Mouse (Mus musculus) heart, adult 8-10 months (tissue): Measurements from ENCODE around the gene Rdh16. TPM values are rescaled to one million over a fixed set of nuclear protein-coding genes. Genes with fewer than 3 reads are reported as not detected.
"Not testable (repeated sequence)": the region's sequence is repeated elsewhere in the genome, so short reads cannot be mapped to it uniquely, and the experiment has no call there.

Source experiments
- DNase-seq: peaks from one replicate; pipeline ENCODE4 v3.0.0; 2022; ENCODE audit warnings: low spot score
- total RNA-seq, 4 experiments: library from RNA; stranded (reverse); gene quantifications; 2 replicates each; pipeline ENCODE4 v1.2.4; 2022

Rdh16 gene
- not detected for total RNA-seq

- no peak for DNase-seq
Observed at GRCm38 (mm10) chr10:127800891-127801290, at the start of gene Rdh16. Gene Rdh16 (plus strand): TSS chr10:127801152.

GRCm38 (mm10) chr10:127751548-127751947, 49.4 kb upstream of the Rdh16 start, which contains the start of gene Gpr182:
Gene Gpr182 (minus strand): TSS chr10:127751732.
- no peak for DNase-seq

GRCm38 (mm10) chr10:127754566-127755166, 46.3 kb upstream of the Rdh16 start:
- DNase-seq, result no peak

DNA sequence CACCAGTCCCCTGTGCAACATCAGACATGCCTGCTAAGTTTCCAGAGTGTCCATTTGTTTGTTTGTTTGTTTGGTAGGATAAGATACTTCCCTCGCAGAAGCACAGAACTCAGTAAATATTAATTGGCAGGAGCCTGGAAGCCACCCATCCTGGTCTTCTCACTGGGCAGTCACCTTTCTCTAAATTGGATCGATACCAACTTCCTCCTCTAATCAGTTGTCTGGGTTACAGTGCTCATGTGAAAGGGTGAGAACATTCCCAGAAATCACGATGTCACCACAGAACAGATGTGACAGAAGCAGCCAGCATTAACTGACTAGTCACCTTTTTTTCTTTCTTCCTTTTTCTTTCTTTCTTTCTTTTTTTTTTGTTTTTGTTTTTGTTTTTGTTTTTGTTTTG, 45.7 kb upstream of the Rdh16 start:
- no peak for DNase-seq

GRCm38 (mm10) chr10:127755770-127756468, 45.0 kb upstream of the Rdh16 start:
- DNase-seq, result peak; percentile 61

DNA sequence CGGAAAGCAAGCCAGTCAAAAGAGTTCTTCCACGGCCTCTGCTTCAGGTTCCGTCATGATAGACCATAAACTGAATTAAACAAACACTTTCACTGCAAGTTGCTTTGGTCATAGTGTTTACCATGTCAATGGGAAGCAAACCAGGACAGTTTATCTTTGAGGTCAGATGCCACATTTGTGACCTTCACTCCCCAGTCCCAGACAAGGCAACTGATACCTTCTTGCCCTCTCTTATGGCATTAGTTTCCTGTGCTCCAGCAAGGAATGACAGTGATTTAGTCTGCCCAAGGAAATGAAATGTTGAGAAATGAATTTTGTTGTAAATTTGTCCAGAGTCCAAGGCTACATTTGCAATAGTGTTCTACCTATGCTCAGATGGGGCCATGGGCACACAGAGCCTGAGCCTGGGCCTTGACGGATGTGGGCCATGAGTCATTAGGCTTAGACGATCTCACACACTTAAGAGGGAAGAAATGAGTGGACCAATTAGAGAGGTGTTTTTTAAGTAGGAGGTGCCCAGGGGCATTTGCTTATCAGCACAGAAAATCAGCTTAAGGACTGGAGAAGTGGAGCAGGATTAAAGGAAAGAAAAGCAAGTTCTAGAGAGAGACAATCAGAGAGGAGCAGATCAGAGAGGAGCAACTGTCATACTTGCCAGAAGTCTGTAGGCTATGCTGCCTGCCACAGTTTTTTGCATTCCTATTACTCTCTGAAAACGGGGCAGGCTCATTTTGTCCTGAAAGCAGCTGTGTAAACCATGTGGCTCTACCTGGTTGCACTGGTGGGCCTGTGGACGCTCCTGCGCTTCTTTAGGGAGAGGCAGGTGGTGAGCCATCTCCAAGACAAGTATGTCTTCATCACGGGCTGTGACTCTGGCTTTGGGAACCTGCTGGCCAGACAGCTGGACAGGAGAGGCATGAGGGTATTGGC, 41.5 kb upstream of the Rdh16 start, which contains the start of the genes Rdh1 and Rdh16f1:
Gene Rdh1, plus strand, starts transcription at position 541 of the 930 bp plus-strand sequence.
Gene Rdh16f1, plus strand, starts transcription at position 607 of the 930 bp plus-strand sequence.
- no peak for DNase-seq

DNA sequence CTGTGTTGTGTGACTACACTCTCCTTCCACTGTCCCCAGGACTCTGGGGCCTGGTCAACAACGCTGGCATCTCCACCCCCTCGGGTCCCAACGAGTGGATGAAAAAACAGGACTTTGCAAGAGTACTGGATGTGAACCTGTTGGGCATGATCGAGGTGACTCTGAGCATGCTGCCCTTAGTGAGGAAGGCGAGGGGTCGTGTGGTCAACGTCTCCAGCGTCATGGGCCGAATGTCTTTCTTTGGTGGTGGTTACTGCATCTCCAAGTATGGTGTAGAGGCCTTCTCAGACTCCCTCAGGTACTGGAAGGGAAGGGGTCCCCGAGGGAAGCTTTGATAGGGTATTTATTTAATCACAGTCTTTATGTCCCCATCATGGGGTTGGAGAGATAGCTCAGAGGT, 38.0 kb upstream of the Rdh16 start:
- not testable (repeated sequence) for DNase-seq

DNA sequence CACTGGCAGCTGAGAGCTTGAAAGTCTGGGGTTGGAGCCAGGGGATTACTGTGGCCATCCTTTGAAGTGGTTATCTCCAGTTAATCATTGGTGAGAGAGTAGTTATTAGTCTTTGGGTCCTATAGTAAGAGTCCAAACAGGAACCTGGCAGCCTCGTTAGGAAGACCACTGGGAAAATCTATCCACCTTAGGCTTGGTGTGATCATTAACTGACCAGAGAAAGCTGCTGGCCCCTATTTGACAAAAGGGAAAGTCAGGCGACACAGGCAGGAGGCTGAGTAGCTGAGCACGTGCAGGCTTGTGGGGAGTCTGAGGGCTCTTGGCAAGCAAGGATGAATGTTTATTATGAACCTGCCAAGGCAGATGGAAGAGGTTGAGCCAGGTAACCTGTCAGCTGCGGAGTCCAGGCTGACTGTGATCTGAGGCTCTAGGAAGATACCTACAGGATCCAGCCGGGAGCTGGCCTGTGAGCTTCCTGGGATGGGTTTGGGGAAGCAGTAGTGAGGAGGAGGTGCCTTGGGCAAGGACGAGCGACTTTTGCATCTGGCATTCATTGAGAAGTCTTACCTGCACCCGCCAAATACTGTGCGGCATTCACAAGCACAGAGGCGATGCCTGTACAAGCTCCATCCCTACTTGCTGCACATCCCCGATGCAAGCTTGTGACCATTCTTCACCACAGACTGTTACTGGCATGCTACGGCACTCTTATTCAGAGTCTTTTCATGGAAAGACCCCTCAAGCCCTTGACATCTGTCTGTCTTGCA, 36.9 kb upstream of the Rdh16 start:
- DNase-seq, result no peak

GRCm38 (mm10) chr10:127766564-127766963, 34.4 kb upstream of the Rdh16 start:
- no peak for DNase-seq

DNA sequence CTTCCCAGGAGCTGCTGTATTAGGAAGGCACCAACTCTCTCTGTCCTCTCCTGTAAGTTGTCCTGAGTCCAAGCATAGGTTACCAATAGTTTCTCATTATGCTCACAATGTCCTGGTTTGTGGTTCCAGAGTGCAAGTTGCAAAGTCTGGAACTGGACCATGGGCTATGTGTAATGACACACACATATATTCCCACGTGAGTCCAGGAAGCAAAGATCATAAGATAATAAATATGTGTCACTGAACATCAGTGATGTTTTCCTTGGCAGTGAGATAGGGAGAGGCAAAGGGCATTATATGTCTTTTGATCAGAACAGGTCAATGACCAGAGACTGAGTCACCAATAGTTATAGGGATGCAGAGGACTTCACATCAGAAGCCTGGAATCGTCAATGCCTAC, 24.9 kb upstream of the Rdh16 start, which contains the start of gene Rdh9:
Gene Rdh9, plus strand, starts transcription at position 376 of the 400 bp plus-strand sequence.
- no peak for DNase-seq

DNA sequence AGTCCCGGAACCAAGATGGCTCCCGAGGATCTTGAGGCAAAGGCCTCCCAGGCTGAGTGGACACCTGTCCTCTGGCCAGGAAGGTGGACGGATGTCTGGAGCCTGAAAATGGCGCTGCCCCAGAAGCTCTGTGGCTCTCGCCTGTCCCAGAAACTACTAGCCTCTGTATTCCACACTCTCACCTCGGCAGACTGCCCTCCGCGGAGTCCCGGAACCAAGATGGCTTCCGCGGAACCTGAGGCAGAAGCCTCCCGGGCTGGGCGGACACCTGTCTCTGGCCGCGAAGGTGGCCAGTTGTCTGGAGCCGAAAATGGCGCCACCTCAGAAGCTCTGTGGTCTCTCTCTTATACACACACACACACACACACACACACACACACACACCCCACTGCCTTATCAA, 18.6 kb upstream of the Rdh16 start:
- DNase-seq, result not testable (repeated sequence)

DNA sequence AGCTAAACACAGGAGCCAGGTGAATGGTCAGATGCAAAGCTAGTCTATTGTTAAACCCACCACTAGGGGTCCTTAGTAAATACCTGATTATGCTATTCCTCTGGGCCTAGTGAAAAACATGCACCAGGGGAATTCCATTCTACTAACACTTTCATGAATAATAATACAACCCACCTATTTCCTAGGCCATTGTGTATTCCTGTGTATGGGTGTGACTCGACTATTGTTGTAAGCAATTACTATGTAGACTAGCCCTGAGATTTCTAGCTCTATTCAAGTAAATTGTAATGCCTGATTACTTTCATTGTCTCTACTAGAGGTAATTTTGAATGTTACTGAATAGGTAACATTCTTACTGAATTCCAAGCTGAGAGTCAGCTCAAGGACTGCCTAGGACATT, 15.5 kb upstream of the Rdh16 start:
- DNase-seq, result not testable (repeated sequence)

DNA sequence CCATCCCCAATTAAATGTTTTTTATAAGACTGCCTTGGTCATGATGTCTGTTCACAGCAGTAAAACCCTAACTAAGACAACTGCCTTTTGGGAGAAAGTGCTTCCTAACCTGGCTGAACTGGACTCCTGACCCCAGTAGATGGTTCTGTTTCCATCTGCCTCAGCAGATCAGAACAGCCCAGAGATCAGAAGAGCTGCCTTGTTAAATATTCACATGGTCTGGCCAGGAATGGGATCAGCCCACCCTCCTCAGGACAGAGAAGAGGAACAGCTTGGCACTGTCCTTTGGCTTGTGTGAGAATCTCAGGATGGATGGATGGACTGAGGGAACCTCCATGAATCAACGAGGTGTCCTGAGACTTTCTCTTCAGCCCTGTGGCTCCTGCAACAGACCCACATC, 1.7 kb upstream of the Rdh16 start:
- no peak for DNase-seq

- no peak for DNase-seq
Observed at GRCm38 (mm10) chr10:127801612-127802011, 660 bp downstream of the Rdh16 start.

DNA sequence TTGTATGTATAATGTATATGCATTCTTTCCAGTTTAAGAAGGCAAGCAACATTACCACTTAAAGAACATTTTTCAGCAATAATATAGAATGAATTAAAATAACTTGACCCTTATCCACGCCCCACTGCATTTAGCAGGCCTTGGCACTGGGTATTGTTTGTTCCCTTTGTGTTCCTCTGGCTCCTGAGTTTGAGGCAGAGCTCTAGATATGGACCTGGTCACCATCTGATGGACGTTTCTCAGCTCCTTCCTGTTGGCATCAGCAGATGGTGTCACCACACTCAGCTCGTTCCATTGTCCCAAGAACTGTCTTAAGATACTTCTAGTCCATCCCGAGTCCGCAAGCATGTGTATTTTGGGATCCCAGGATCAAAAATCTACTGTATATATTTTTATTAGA, 1.3 kb downstream of the Rdh16 start:
- no peak for DNase-seq

DNA sequence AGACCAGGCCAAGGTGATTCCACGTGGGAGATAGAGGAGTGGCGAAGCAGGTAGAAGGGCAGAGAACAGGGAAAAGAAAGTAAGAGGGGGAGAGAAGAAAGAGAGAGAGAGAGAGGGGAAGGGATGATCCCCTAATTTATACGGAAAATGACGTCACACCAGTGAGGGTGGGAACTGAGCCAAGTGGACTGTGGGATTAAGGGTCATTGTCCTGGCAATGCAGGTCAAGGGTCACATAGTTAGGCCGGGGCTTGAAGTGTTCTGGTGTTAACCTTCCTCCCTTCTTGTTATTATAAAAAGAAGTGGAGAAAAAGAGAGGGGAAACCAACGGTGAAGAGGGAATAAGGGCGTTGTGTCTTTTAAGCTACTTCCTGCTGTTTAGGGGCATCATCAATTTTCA, 3.5 kb downstream of the Rdh16 start:
- no peak for DNase-seq

DNA sequence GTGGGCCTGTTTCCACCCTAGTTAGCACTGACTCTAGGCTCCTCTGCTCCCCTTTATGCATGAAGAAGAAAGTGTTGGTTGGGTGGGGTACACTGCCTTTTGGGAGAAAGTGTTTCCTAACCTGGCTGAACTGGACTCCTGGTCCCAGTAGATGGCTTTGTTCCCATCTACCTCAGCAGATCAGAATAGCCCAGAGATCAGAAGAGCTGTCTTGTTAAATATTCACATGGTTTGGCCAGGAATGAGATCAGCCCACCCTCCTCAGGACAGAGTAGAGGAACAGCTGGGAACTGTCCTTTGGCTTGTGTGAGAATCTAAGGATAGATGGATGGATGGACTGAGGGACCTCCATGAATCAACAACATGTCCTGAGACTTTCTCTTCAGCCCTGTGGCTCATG, 14.9 kb downstream of the Rdh16 start:
- DNase-seq, result no peak

- DNase-seq, result not testable (repeated sequence)
Observed at GRCm38 (mm10) chr10:127817268-127817910, 16.4 kb downstream of the Rdh16 start.

DNA sequence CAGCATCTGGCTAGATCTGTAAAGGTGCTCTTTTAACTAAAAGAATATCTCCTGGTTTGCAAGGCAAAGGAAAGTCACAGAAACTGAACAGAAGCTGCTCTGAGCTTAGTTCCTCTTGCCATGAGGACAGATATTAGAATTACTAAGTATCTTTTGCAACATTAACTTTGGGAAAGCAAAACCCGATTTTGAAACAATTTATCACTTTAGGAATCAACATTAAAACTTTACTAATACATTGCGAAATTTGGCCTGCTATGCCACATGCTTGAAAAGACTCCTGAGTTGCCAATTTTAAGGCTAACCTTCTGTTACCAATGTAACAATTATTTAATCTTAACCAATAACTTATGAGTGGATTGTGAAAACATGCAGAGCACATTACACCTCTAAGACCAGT, 20.9 kb downstream of the Rdh16 start:
- DNase-seq, result not testable (repeated sequence)

- DNase-seq, result no peak
Observed at GRCm38 (mm10) chr10:127825386-127825785, 24.4 kb downstream of the Rdh16 start.

- DNase-seq, result no peak
Observed at GRCm38 (mm10) chr10:127829121-127829520, 28.2 kb downstream of the Rdh16 start.
